Mouse (Mus musculus): ENCODE results near the gene Peli2. TPM values are rescaled to one million over a fixed set of nuclear protein-coding genes. Genes with fewer than 3 reads are reported as not detected.

Peli2 gene
- polyA plus RNA-seq, 1 experiment, result 9.0 TPM

- Histone ChIP-seq H3K4me3 (ENCODE audit: insufficient read depth, low read length) (no peak overlapping the region), H3K4me1 (ENCODE audit: control insufficient read depth, insufficient read depth, low read length) (peaks cover 31% of the 10 kb centered on the region), H3K27ac (ENCODE audit: insufficient read depth, low read length) (no peak overlapping the region)
- TF ChIP-seq POLR2A (IDR thresholded peaks at IDR 0.05; ENCODE audit: low read depth, low read length) (no peak), CTCF (IDR thresholded peaks at IDR 0.05; ENCODE audit: borderline replicate concordance, insufficient read depth, low read length) (no peak)
These were observed 166.3 kb downstream of the Peli2 start for GRCm38 (mm10) chr14:48286949-48287348.

DNA sequence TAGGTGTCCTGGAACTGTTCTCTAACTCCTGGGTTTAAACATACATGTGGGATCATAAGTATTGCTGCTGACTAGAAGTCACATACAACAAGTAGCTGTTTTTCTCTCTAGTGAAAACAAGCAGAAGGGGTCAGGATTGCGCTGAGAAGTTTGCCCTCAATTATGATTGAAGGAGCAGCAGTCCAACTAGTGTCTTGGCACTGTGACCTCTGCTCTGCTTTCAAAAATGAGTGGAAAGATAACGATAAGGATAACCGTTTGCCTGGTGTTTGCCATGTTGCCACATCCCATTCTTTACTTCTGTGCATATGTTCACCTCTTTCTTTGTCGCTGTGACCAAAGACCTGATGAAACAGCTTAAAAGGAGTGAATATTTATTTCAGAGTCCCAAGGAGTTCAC is 167.0 kb downstream of the Peli2 start:
- peaks cover 31% of the 10 kb centered on the region for H3K4me1 ChIP-seq (ENCODE audit: control insufficient read depth, insufficient read depth, low read length)
- no peak for TF ChIP-seq POLR2A (IDR thresholded peaks at IDR 0.05; ENCODE audit: low read depth, low read length)
- no peak for TF ChIP-seq CTCF (IDR thresholded peaks at IDR 0.05; ENCODE audit: borderline replicate concordance, insufficient read depth, low read length)
- no peak overlapping the region for H3K4me3 ChIP-seq (ENCODE audit: insufficient read depth, low read length)
- peak overlapping the region; percentile 42; the same call in 1 of the 2 replicates for H3K27ac ChIP-seq (ENCODE audit: insufficient read depth, low read length)

DNA sequence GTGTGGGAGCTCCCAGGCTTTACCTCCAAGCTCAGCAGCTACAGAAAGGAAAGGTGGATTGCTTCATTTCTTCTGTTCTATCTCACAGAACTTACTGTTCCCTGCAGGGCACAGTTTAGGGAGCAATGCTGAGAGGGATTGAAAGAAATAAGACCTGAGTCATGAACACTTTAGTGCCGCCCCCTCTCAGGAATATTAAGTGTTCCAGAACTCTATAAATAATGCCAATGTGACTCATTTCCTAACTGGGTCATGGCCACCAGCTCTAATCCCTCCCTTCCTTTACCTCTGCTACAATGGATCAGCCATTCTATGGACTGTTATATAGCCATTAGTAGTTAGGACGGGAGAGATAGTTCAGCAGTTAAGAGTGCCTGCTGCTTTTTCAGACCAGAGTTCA is 168.0 kb downstream of the Peli2 start:
- H3K4me1 ChIP-seq (ENCODE audit: control insufficient read depth, insufficient read depth, low read length), result peaks cover 31% of the 10 kb centered on the region
- TF ChIP-seq POLR2A (IDR thresholded peaks at IDR 0.05; ENCODE audit: low read depth, low read length), result no peak
- TF ChIP-seq CTCF (IDR thresholded peaks at IDR 0.05; ENCODE audit: borderline replicate concordance, insufficient read depth, low read length), result no peak
- H3K27ac ChIP-seq (ENCODE audit: insufficient read depth, low read length), result peak overlapping the region; percentile 95
- H3K4me3 ChIP-seq (ENCODE audit: insufficient read depth, low read length), result no peak overlapping the region

DNA sequence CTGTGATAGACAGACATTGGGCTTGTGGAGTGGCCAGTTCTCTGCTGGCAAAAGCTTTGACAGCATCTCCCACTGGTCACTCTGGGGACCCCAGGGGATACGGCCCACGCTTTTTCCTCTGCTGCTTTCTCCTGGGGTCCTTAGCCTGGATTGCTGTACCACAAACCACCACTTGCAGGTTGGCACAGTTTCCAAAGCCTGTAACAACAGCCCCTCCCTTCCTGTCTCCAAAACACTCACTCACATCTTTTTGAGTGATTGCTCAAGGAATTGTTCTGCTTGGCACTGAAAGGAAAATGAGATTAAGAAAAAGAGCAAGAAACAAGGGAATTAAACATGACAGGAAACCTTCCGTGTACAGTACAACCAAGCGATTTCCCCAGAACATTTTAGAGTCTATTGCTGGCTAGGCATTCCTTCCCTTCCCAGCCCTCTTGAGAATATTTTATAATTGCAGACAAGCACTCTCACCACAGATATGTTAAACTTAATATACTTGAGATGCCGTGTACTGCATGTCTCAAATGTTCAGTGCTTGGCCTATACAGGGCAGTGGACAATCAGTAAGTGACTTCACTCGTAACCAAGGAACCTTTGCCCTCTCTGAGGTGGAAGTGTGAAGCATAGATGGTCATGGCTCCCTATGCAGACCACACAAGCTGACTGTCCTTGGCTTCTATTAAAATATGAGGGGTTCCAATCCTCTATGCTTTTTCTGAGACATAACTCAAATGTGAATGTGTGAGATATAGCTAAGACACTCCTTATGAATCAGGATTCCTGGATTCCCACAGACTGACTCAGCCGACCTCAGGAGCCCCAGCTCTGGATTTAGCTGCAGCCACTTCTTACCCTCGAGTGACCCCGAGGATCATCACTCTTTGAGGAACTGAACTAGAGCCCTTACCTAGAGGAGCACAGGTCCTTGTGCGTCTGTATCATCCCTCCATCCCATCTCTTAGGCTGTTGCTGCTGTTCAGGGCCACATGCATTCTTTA is 169.3 kb downstream of the Peli2 start:
- Histone ChIP-seq H3K27ac (ENCODE audit: insufficient read depth, low read length) (peak overlapping the region; percentile 95), H3K4me1 (ENCODE audit: control insufficient read depth, insufficient read depth, low read length) (peaks cover 34% of the 10 kb centered on the region), H3K4me3 (ENCODE audit: insufficient read depth, low read length) (no peak overlapping the region)
- no peak for TF ChIP-seq CTCF (IDR thresholded peaks at IDR 0.05; ENCODE audit: borderline replicate concordance, insufficient read depth, low read length)
- TF ChIP-seq POLR2A (IDR thresholded peaks at IDR 0.05; ENCODE audit: low read depth, low read length), result no peak

- peaks cover 28% of the 10 kb centered on the region for H3K4me1 ChIP-seq (ENCODE audit: control insufficient read depth, insufficient read depth, low read length)
- no peak overlapping the region for H3K27ac ChIP-seq (ENCODE audit: insufficient read depth, low read length)
- no peak overlapping the region for H3K4me3 ChIP-seq (ENCODE audit: insufficient read depth, low read length)
- TF ChIP-seq POLR2A (IDR thresholded peaks at IDR 0.05; ENCODE audit: low read depth, low read length) (no peak), CTCF (IDR thresholded peaks at IDR 0.05; ENCODE audit: borderline replicate concordance, insufficient read depth, low read length) (no peak)
These were observed 172.9 kb downstream of the Peli2 start for GRCm38 (mm10) chr14:48293498-48293897.

GRCm38 (mm10) chr14:48295410-48295809 is 174.8 kb downstream of the Peli2 start:
- Histone ChIP-seq H3K27ac (ENCODE audit: insufficient read depth, low read length) (peak overlapping the region; percentile 56), H3K4me3 (ENCODE audit: insufficient read depth, low read length) (no peak overlapping the region), H3K4me1 (ENCODE audit: control insufficient read depth, insufficient read depth, low read length) (peaks cover 14% of the 10 kb centered on the region)
- TF ChIP-seq CTCF (IDR thresholded peaks at IDR 0.05; ENCODE audit: borderline replicate concordance, insufficient read depth, low read length) (no peak), POLR2A (IDR thresholded peaks at IDR 0.05; ENCODE audit: low read depth, low read length) (no peak)

DNA sequence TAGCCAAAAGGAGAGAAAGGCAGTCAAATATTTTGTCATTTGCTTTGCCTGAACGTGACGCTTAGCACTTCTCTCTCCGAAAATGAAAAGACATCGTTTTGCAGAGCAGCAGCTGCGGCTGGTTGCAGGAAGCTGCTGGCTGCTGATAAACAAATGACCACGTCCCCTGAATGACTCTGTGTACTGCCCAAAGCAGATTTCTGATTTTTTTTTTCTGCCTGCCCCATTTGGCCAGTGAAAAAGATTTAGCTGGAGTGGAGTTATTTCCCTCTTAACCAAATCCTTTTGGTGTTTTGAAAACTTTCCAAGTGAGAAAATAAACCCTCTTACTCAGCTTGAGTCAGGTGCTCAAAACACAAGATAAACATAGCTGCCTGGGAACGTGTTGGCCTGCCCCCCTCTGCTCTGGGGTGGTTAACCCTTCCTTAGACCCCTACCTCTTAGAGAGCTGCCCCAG is 175.2 kb downstream of the Peli2 start:
- H3K27ac ChIP-seq (ENCODE audit: insufficient read depth, low read length), result peak overlapping the region; percentile 56
- TF ChIP-seq CTCF (IDR thresholded peaks at IDR 0.05; ENCODE audit: borderline replicate concordance, insufficient read depth, low read length), result no peak
- no peak for TF ChIP-seq POLR2A (IDR thresholded peaks at IDR 0.05; ENCODE audit: low read depth, low read length)
- H3K4me1 ChIP-seq (ENCODE audit: control insufficient read depth, insufficient read depth, low read length), result peaks cover 14% of the 10 kb centered on the region
- H3K4me3 ChIP-seq (ENCODE audit: insufficient read depth, low read length), result no peak overlapping the region

- Histone ChIP-seq H3K4me3 (ENCODE audit: insufficient read depth, low read length) (no peak overlapping the region), H3K27ac (ENCODE audit: insufficient read depth, low read length) (no peak overlapping the region), H3K4me1 (ENCODE audit: control insufficient read depth, insufficient read depth, low read length) (peaks cover 14% of the 10 kb centered on the region)
- TF ChIP-seq POLR2A (IDR thresholded peaks at IDR 0.05; ENCODE audit: low read depth, low read length) (no peak), CTCF (IDR thresholded peaks at IDR 0.05; ENCODE audit: borderline replicate concordance, insufficient read depth, low read length) (no peak)
These were observed 176.2 kb downstream of the Peli2 start for GRCm38 (mm10) chr14:48296820-48297219.

GRCm38 (mm10) chr14:48302471-48303186 is 182.0 kb downstream of the Peli2 start:
- TF ChIP-seq CTCF (IDR thresholded peaks at IDR 0.05; ENCODE audit: borderline replicate concordance, insufficient read depth, low read length) (no peak), POLR2A (IDR thresholded peaks at IDR 0.05; ENCODE audit: low read depth, low read length) (no peak)
- H3K27ac ChIP-seq (ENCODE audit: insufficient read depth, low read length), result peak overlapping the region; percentile 38
- H3K4me1 ChIP-seq (ENCODE audit: control insufficient read depth, insufficient read depth, low read length), result peaks cover 5% of the 10 kb centered on the region; the same call in 1 of the 2 replicates
- H3K4me3 ChIP-seq (ENCODE audit: insufficient read depth, low read length), result no peak overlapping the region
